Mouse (Mus musculus): Measurements from ENCODE around the gene Wfdc17. TPM values are rescaled to one million over a fixed set of nuclear protein-coding genes. Genes with fewer than 3 reads are reported as not detected.

The Wfdc17 gene
- total RNA-seq, 1 experiment from 2014 or later = 12.7 TPM

GRCm38 (mm10) chr11:83737109-83737558 is 33.3 kb downstream of the Wfdc17 start:
- peak; percentile 58 for ATAC-seq (replicated peaks; ENCODE audit: low read depth, poor library complexity, severe bottlenecking)

- ATAC-seq (replicated peaks; ENCODE audit: low read depth, poor library complexity, severe bottlenecking) = peak; percentile 70
Observed at GRCm38 (mm10) chr11:83739241-83739640, 35.5 kb downstream of the Wfdc17 start.

DNA sequence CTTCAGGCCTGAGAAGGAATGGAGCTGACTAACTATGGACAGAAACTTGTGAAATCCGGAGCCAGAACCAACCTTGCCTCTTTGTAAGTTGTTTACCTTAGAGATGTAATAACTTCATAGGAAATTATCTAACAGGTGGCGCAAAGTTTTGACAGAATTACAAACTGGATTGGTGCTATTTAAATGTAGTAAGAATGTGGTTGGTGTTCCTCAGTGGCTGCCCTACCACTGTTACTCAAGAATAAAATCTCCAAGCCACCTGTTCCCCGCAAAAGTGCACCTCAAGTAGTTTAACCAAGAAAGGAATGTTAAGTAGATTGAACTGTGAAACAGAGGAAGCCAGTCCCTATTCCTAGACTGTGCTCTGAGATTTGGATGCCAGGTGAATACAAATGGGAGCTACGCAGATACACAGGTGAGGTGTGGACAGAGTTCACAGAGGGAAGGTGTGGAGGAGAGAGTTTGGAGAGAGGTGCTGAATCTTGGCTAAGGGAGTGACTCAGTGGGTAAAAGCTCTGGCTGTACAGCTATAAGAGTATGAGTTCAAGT is 36.7 kb downstream of the Wfdc17 start:
- no peak for ATAC-seq (replicated peaks; ENCODE audit: low read depth, poor library complexity, severe bottlenecking)

- ATAC-seq (replicated peaks; ENCODE audit: low read depth, poor library complexity, severe bottlenecking) = no peak
Observed at GRCm38 (mm10) chr11:83741841-83742240, 38.0 kb downstream of the Wfdc17 start.

- ATAC-seq (replicated peaks; ENCODE audit: low read depth, poor library complexity, severe bottlenecking) = no peak
Observed at GRCm38 (mm10) chr11:83742731-83743355, 39.1 kb downstream of the Wfdc17 start.

DNA sequence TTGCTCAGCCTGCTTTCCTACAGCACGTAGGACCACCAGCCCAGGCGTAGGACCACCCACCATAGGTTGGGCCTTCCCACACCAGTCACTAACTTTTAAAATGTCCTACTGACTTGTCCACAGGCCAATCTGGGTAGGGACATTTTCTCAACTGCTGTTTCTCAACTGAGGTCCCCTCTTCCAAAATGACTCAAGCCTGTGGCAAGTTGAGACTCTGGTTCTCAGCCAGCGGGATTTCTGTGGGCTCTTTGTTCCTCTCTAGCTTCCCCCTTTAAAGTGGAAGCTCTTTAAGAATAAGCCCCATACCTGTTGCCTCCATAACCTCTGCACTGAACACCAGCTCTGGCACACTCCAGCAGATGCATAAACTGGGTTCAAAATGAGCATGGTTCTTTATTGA is 39.7 kb downstream of the Wfdc17 start:
- no peak for ATAC-seq (replicated peaks; ENCODE audit: low read depth, poor library complexity, severe bottlenecking)

- ATAC-seq (replicated peaks; ENCODE audit: low read depth, poor library complexity, severe bottlenecking) = no peak
Observed at GRCm38 (mm10) chr11:83746152-83746551, 42.4 kb downstream of the Wfdc17 start.

DNA sequence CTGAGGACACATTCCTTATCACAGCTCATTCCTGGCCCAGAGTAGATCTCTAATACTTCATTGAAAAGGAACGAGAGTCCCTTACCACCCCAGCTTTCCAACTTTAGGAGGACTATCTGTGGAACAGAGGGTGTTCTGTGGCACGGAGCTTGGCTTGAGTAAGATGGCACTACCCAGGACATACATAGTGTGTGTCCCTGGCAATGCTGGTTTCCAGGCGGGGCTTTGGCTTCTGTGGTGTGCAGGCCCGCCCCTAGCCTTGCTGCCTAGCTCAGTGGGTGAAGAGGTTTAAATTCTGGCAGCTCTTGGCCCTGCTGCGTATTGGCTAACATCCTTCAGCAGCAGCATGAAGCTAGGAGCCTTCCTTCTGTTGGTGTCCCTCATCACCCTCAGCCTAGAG is 42.9 kb downstream of the Wfdc17 start, which contains the start of gene Wfdc21:
TSS of gene Wfdc21 (plus strand) at position 260 of the 400 bp plus-strand sequence.
- ATAC-seq (replicated peaks; ENCODE audit: low read depth, poor library complexity, severe bottlenecking) = no peak

DNA sequence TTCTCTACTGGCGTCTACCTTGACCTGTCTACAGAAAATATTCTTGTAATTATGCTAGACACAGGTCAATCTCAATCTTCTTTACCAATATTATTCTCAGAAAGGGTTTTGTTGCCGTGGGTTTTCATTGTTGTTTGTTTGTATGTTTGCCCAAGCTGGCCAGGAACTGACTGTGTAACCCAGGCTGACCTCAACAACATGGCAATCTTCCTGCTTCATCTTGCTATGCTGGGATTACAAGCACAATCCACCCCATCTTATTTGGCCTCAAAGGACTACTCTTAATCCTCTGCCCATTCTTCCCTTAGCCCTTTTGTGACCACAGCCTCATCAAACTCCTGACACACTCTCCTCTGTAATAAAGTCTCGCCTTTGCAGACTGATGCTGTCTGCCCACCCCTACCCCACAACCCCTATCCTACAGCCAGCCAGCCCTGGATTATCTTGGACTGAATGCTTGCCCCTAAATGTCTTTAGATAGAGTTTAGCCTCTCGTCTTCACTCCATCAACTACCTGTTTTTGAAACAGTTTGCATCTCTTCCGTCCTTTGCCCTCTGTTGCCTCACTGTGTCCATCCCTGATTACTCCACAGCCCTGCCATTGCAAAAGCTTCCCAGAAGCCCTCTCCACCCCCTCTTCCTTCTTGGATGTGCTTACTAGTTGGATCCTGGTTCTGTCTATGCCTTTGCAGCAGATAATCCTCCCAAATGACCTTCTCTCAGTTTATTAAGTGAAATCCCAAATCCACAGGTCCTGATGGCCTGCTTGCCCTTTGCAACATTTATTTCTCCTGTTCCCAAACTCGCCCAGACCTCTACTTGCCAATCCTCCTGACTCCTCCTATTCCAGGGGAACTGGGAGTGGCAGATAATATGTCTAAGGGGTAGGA is 43.8 kb downstream of the Wfdc17 start:
- no peak for ATAC-seq (replicated peaks; ENCODE audit: low read depth, poor library complexity, severe bottlenecking)

DNA sequence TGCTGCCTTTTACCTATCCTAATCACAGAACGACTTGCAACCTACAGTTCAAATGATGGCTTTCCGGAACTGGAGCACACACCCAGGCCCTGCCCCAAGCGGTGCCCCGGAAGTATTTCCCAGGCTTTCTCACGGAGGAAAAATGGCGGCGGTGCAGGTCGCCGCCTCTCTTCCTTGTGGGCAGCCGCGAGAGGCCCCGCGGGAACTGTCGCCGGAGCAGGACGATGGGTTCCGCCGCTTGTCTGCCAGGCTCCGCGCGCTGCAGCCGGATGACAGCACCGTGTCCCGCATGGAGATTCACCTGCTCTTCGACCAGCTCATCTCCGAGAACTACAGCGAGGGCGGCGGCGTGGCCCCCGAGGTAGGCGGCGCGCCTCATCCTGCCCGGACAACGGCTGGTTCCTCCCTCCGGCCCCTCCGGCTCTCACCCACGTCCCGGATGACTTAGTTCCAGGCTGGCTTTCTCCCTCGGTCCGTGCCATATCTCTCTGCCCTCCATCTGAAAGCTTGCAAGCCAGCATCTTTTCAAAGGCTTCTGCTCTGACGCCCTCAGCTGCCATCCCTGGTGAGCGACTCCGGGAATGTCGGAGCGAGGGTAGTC is 49.9 kb downstream of the Wfdc17 start, which contains the start of gene Heatr6:
TSS of gene Heatr6 (plus strand) at position 116 of the 601 bp plus-strand sequence.
- peak; percentile 98 for ATAC-seq (replicated peaks; ENCODE audit: low read depth, poor library complexity, severe bottlenecking)

GRCm38 (mm10) chr11:83754227-83754626 is 50.4 kb downstream of the Wfdc17 start:
- no peak for ATAC-seq (replicated peaks; ENCODE audit: low read depth, poor library complexity, severe bottlenecking)

Other genes starting within 250 kb of the Wfdc17 start
- 0.37 and 0.92 TPM in 2 replicates for gene Mmp28, start 240.9 kb upstream of the Wfdc17 start, total RNA-seq (2017)
- 41.6 and 73.3 TPM in 2 replicates for gene Taf15, start 230.9 kb upstream of the Wfdc17 start, total RNA-seq (2017)
- gene Heatr9, start 181.8 kb upstream of the Wfdc17 start, total RNA-seq (2017) = not detected in 2 replicates
- 2.1 and 6.3 TPM in 2 replicates for gene Ccl5, start 173.5 kb upstream of the Wfdc17 start, total RNA-seq (2017)
- 81.3 and 91.6 TPM in 2 replicates for gene Ccl9, start 125.4 kb upstream of the Wfdc17 start, total RNA-seq (2017)
- gene Ccl6, start 110.9 kb upstream of the Wfdc17 start, total RNA-seq (2017) = 1.8 and 2.1 TPM in 2 replicates
- gene Rpl9-ps1, start 58.4 kb upstream of the Wfdc17 start, total RNA-seq (2017) = 1.2 and 3.2 TPM in 2 replicates
- gene Ccl3, start 54.6 kb upstream of the Wfdc17 start, total RNA-seq (2017) = 183 and 212 TPM in 2 replicates
- 55.0 and 99.0 TPM in 2 replicates for gene Ccl4, start 41.4 kb upstream of the Wfdc17 start, total RNA-seq (2017)
- not detected in 2 replicates for gene Wfdc18, start 5.0 kb downstream of the Wfdc17 start, total RNA-seq (2017)
- gene Wfdc21, start 42.9 kb downstream of the Wfdc17 start, total RNA-seq (2017) = 16.8 and 17.2 TPM in 2 replicates
- gene Heatr6, start 49.7 kb downstream of the Wfdc17 start, total RNA-seq (2017) = 14.4 and 18.1 TPM in 2 replicates
- not detected in 2 replicates for gene Hnf1b, start 146.1 kb downstream of the Wfdc17 start, total RNA-seq (2017)
- gene Ddx52, start 238.1 kb downstream of the Wfdc17 start, total RNA-seq (2017) = 68.2 and 71.4 TPM in 2 replicates

Data from common myeloid progenitor, adult 5-6 weeks (primary cell).